In genomic region chr11:55991505-55992066, GRCm38 (mm10) we compare ENCODE assay signal across 8 mouse cellular contexts. TPM values are rescaled to one million over a fixed set of nuclear protein-coding genes. Genes with fewer than 3 reads are reported as not detected.
DNase-seq lines count a peak whose midpoint lies in the region; ATAC-seq and TF ChIP-seq lines count a peak whose summit lies in the region.
"Had no signal": no experiment of that assay in that cellular context is flagged by ENCODE, and none has a peak within 500 bp of the region (broad histone marks: within the 10 kb centered on the region; RNA-seq: fewer than 3 reads in every experiment).

No protein-coding gene starts in this region.

- 12% methylated on average over 8 of the region's 8 CpGs for WGBS in hindbrain, embryonic 15.5 days
- WGBS in lung, postnatal 0 days = 8% methylated on average over 8 of the region's 8 CpGs

- peak; percentile 93 for TF ChIP-seq CTCF in lung, postnatal 0 days (IDR thresholded peaks at IDR 0.05)
- TF ChIP-seq CTCF in testis, adult 2 months (IDR thresholded peaks at IDR 0.05; ENCODE audit: control insufficient read depth, insufficient read depth, insufficient replicate concordance, low read depth, low read length) = peak; percentile 77; the same call in 1 of the 2 replicates

- DNase-seq in left cerebral cortex, adult 18-20 months (ENCODE audit: low spot score in 2 of 2) = peak; percentile 30 to 40
- DNase-seq in left cerebral cortex, adult 11 months (ENCODE audit: low spot score) = no peak
- peak; percentile 65 for DNase-seq in ZHBTc4 (ENCODE audit: low read depth, low spot score)
- DNase-seq in cerebellum, adult 9-10 months = peak; percentile 8
- peak; percentile 34 for DNase-seq in lung, postnatal 0 days (ENCODE audit: low spot score)

- H3K4me1 ChIP-seq in hindbrain, embryonic 15.5 days (replicated peaks) = no peaks in the 10 kb centered on the region; the same call in 1 of the 2 replicates
- no peaks in the 10 kb centered on the region for H3K4me1 ChIP-seq in lung, postnatal 0 days (ENCODE audit: insufficient read depth, low read depth, low read length)
- no peaks in the 10 kb centered on the region for H3K4me1 ChIP-seq in testis, adult 2 months (ENCODE audit: control insufficient read depth, insufficient read depth, low read length)
- H3K4me1 ChIP-seq: heart, embryonic 13.5 days had no signal

- H3K9ac ChIP-seq in hindbrain, embryonic 15.5 days = no peak overlapping the region
- H3K9ac ChIP-seq in lung, postnatal 0 days (replicated peaks; ENCODE audit: low read depth) = no peak overlapping the region
- H3K9ac ChIP-seq: heart, embryonic 13.5 days had no signal

- H3K27me3 ChIP-seq in hindbrain, embryonic 15.5 days = no peaks in the 10 kb centered on the region
- H3K27me3 ChIP-seq in lung, postnatal 0 days (replicated peaks; ENCODE audit: insufficient read depth, low read length) = no peaks in the 10 kb centered on the region
- H3K27me3 ChIP-seq in testis, adult 2 months (ENCODE audit: control insufficient read depth, insufficient read depth, low read length) = no peaks in the 10 kb centered on the region

- TF ChIP-seq EP300 in lung, postnatal 0 days (IDR thresholded peaks at IDR 0.05) = no peak

- no peak for TF ChIP-seq POLR2A in testis, adult 2 months (IDR thresholded peaks at IDR 0.05; ENCODE audit: control insufficient read depth, low read depth, low read length)

- H3K9me3 ChIP-seq in hindbrain, embryonic 15.5 days = no peaks in the 10 kb centered on the region
- no peaks in the 10 kb centered on the region for H3K9me3 ChIP-seq in lung, postnatal 0 days (ENCODE audit: low read length)
- H3K9me3 ChIP-seq: heart, embryonic 13.5 days had no signal

- no peaks in the 10 kb centered on the region for H3K36me3 ChIP-seq in hindbrain, embryonic 15.5 days
- H3K36me3 ChIP-seq in lung, postnatal 0 days (ENCODE audit: insufficient read depth, low read length) = no peaks in the 10 kb centered on the region
- no peaks in the 10 kb centered on the region for H3K36me3 ChIP-seq in testis, adult 2 months (ENCODE audit: control insufficient read depth, insufficient read depth, low read length)
- H3K36me3 ChIP-seq: heart, embryonic 13.5 days had no signal

- peak; percentile 30; the same call in 1 of the 2 replicates for ATAC-seq in hindbrain, embryonic 15.5 days (ENCODE audit: low FRiP score, low read depth)
- ATAC-seq in lung, postnatal 0 days = no peak

- no peak overlapping the region for H3K4me3 ChIP-seq in hindbrain, embryonic 15.5 days
- no peak overlapping the region for H3K4me3 ChIP-seq in lung, postnatal 0 days (ENCODE audit: low read depth, low read length)
- H3K4me3 ChIP-seq in testis, adult 2 months (ENCODE audit: control insufficient read depth, low read depth, low read length) = no peak overlapping the region
- H3K4me3 ChIP-seq: heart, embryonic 13.5 days had no signal

- H3K27ac ChIP-seq in hindbrain, embryonic 15.5 days (replicated peaks) = no peak overlapping the region
- H3K27ac ChIP-seq in lung, postnatal 0 days (ENCODE audit: low read length) = no peak overlapping the region
- H3K27ac ChIP-seq in testis, adult 2 months (ENCODE audit: control insufficient read depth, insufficient read depth, low read depth, low read length) = no peak overlapping the region
- H3K27ac ChIP-seq: heart, embryonic 13.5 days had no signal

- peak overlapping the region; percentile 19; the same call in 1 of the 2 replicates for H3K4me2 ChIP-seq in hindbrain, embryonic 15.5 days
- no peak overlapping the region for H3K4me2 ChIP-seq in lung, postnatal 0 days (replicated peaks; ENCODE audit: low read depth, low read length)
- H3K4me2 ChIP-seq: heart, embryonic 13.5 days had no signal

RNA-seq across cellular contexts. Expression of gene Nmur2, which starts 49.2 kb away (rescaled TPM):
- total RNA-seq in left cerebral cortex, adult 18-20 months (2021) = under 1 TPM; 0.19 to 0.28 TPM
- polyA plus RNA-seq in hindbrain, embryonic 15.5 days (2015; fragmentation: Nextera tagmentation; extraction: Ambion mirVana) = 0.29 and 0.42 TPM in 2 replicates
- polyA plus RNA-seq in lung, postnatal 0 days (2015; fragmentation: Nextera tagmentation; extraction: Ambion mirVana) = not detected in 2 replicates
- not detected in 2 replicates for polyA plus RNA-seq in testis, adult 2 months (2012; rRNA removed)
- polyA plus RNA-seq: heart, embryonic 13.5 days had no signal
